9 mouse cellular contexts compared by ENCODE assay signal in the genomic region with DNA sequence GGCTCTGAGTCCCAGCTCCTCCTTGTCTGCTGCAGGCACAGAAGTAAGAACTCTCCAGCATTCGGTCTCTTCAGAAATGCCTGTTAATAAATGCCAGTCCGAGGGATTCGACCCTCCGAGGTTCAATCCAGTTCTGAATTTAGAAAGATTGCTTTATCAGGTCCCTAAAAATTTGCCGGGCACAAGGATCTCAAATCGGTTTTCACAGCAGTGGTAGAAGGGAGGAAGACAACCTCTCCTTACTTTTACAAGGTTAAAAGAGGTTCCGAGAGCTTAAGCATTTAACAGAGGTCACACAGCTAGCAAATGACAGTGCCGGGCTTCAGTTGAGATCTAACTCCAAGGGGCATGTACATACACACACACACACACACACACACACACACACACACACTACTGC. TPM values are rescaled to one million over a fixed set of nuclear protein-coding genes. Genes with fewer than 3 reads are reported as not detected.
A peak's percentile ranks its signal among the peaks of the same experiment; 100 is the strongest.
DNase-seq lines count a peak whose midpoint lies in the region; ATAC-seq and TF ChIP-seq lines count a peak whose summit lies in the region.
"Had no signal": no experiment of that assay in that cellular context is flagged by ENCODE, and none has a peak within 500 bp of the region (broad histone marks: within the 10 kb centered on the region; RNA-seq: fewer than 3 reads in every experiment).

No protein-coding gene starts in this region.

- H3K9ac ChIP-seq in heart, embryonic 12.5 days = no peak overlapping the region
- H3K9ac ChIP-seq in limb, embryonic 15.5 days = no peak overlapping the region
- H3K9ac ChIP-seq in stomach, postnatal 0 days (ENCODE audit: low read length) = peak overlapping the region; percentile 64; the same call in 1 of the 2 replicates

- no peaks in the 10 kb centered on the region; the same call in 1 of the 2 replicates for H3K4me1 ChIP-seq in heart, embryonic 12.5 days (replicated peaks)
- H3K4me1 ChIP-seq in thymus, adult 2 months (replicated peaks; ENCODE audit: control insufficient read depth, insufficient read depth, low read length) = peaks cover 33% of the 10 kb centered on the region
- peaks cover 14% of the 10 kb centered on the region for H3K4me1 ChIP-seq in limb, embryonic 15.5 days
- H3K4me1 ChIP-seq in stomach, postnatal 0 days (replicated peaks; ENCODE audit: control insufficient read depth, insufficient read depth) = 0 out of 2 replicates have a peak, but pooled peaks cover 3% of the 10 kb centered on the region

- 60% methylated on average over 8 of the region's 8 CpGs for WGBS in heart, embryonic 12.5 days
- WGBS in thymus, adult 2 months = 43% methylated on average over 8 of the region's 8 CpGs
- 47% methylated on average over 8 of the region's 8 CpGs for WGBS in limb, embryonic 15.5 days
- WGBS in stomach, postnatal 0 days = 45% methylated on average over 8 of the region's 8 CpGs

- TF ChIP-seq EP300 in stomach, postnatal 0 days (optimal IDR thresholded peaks at IDR 0.05) = no peak

- ATAC-seq in heart, embryonic 12.5 days (ENCODE audit: insufficient number of reproducible peaks, low FRiP score) = no peak
- no peak for ATAC-seq in limb, embryonic 15.5 days (ENCODE audit: insufficient number of reproducible peaks, low FRiP score, low TSS enrichment, low read depth)
- no peak for ATAC-seq in stomach, postnatal 0 days (ENCODE audit: low FRiP score, low TSS enrichment)

- no peak for TF ChIP-seq POLR2A in thymus, adult 2 months (IDR thresholded peaks at IDR 0.05; ENCODE audit: control insufficient read depth, extremely low read depth, insufficient read depth, low read length, poor library complexity)

- no peak for TF ChIP-seq CTCF in thymus, adult 2 months (IDR thresholded peaks at IDR 0.05; ENCODE audit: borderline replicate concordance, control insufficient read depth, extremely low read depth, insufficient read depth, low read length, poor library complexity)
- no peak for TF ChIP-seq CTCF in stomach, postnatal 0 days (IDR thresholded peaks at IDR 0.05; ENCODE audit: low read depth)

- H3K4me2 ChIP-seq in heart, embryonic 12.5 days = peak overlapping the region; percentile 89
- H3K4me2 ChIP-seq in limb, embryonic 15.5 days = peak overlapping the region; percentile 85
- H3K4me2 ChIP-seq in stomach, postnatal 0 days (replicated peaks; ENCODE audit: low read depth) = peak overlapping the region; percentile 88

- no peak for DNase-seq in heart, adult 18-20 months
- DNase-seq in thymus, adult 2 months = no peak
- DNase-seq in thymus, postnatal 25 days = no peak
- DNase-seq in stomach, postnatal 0 days (ENCODE audit: low spot score) = no peak
- no peak for DNase-seq in MN1 (ENCODE audit: low spot score)
- DNase-seq in gastrocnemius, postnatal 4 days (ENCODE audit: low spot score in 2 of 2) = no peak
- DNase-seq: cerebellum, adult 8-10 months had no signal

- H3K27ac ChIP-seq in heart, embryonic 12.5 days (ENCODE audit: poor library complexity, severe bottlenecking) = no peak overlapping the region
- H3K27ac ChIP-seq in thymus, adult 2 months (ENCODE audit: control insufficient read depth, insufficient read depth, low read length) = peak overlapping the region; percentile 59
- no peak overlapping the region for H3K27ac ChIP-seq in limb, embryonic 15.5 days
- peak overlapping the region; percentile 24; the same call in 1 of the 2 replicates for H3K27ac ChIP-seq in stomach, postnatal 0 days (replicated peaks)

- H3K9me3 ChIP-seq in heart, embryonic 12.5 days (replicated peaks) = no peaks in the 10 kb centered on the region
- H3K9me3 ChIP-seq in limb, embryonic 15.5 days = no peaks in the 10 kb centered on the region
- no peaks in the 10 kb centered on the region for H3K9me3 ChIP-seq in stomach, postnatal 0 days (ENCODE audit: control insufficient read depth, low read length)

- H3K36me3 ChIP-seq in heart, embryonic 12.5 days = no peaks in the 10 kb centered on the region
- H3K36me3 ChIP-seq in thymus, adult 2 months (ENCODE audit: control insufficient read depth, insufficient read depth, low read length) = peaks cover 1% of the 10 kb centered on the region; the same call in 1 of the 2 replicates
- H3K36me3 ChIP-seq in limb, embryonic 15.5 days = no peaks in the 10 kb centered on the region
- H3K36me3 ChIP-seq in stomach, postnatal 0 days (ENCODE audit: control insufficient read depth, insufficient read depth, low read length) = no peaks in the 10 kb centered on the region

- peaks cover 11% of the 10 kb centered on the region; the same call in 1 of the 2 replicates for H3K27me3 ChIP-seq in heart, embryonic 12.5 days (replicated peaks)
- no peaks in the 10 kb centered on the region for H3K27me3 ChIP-seq in thymus, adult 2 months (ENCODE audit: control insufficient read depth, insufficient read depth, low read length)
- H3K27me3 ChIP-seq in limb, embryonic 15.5 days = 0 out of 2 replicates have a peak, but pooled peaks cover 3% of the 10 kb centered on the region
- no peaks in the 10 kb centered on the region for H3K27me3 ChIP-seq in stomach, postnatal 0 days (ENCODE audit: control insufficient read depth, insufficient read depth, low read length)

- peak overlapping the region; percentile 52 for H3K4me3 ChIP-seq in heart, embryonic 12.5 days
- H3K4me3 ChIP-seq in thymus, adult 2 months (ENCODE audit: control insufficient read depth, insufficient read depth, low read length) = peak overlapping the region; percentile 51
- peak overlapping the region; percentile 47 for H3K4me3 ChIP-seq in limb, embryonic 15.5 days
- H3K4me3 ChIP-seq in stomach, postnatal 0 days (ENCODE audit: low read depth, low read length) = peak overlapping the region; percentile 57

RNA-seq across cellular contexts. Expression of gene Fas, which starts 0.9 kb away (rescaled TPM):
- 2.2 and 2.4 TPM in 2 replicates for polyA plus RNA-seq in heart, embryonic 12.5 days (2016; fragmentation: Nextera tagmentation; extraction: Ambion mirVana)
- 10 to 100 TPM; 13.9 to 18.8 TPM for total RNA-seq in heart, adult 18-20 months (2021)
- 12.1 and 14.3 TPM in 2 replicates for polyA plus RNA-seq in thymus, adult 2 months (2012; rRNA removed)
- 7.0 and 7.3 TPM in 2 replicates for polyA plus RNA-seq in limb, embryonic 15.5 days (2015; fragmentation: Nextera tagmentation; extraction: Ambion mirVana)
- 8.3 and 9.0 TPM in 2 replicates for polyA plus RNA-seq in stomach, postnatal 0 days (2015; fragmentation: Nextera tagmentation; extraction: Ambion mirVana)
- total RNA-seq in gastrocnemius, postnatal 4 days (2021) = 1 to 10 TPM; 2.3 to 3.8 TPM

RNA-seq across cellular contexts. Expression of gene Acta2, which starts 36.0 kb away (rescaled TPM):
- polyA plus RNA-seq in heart, embryonic 12.5 days (2016; fragmentation: Nextera tagmentation; extraction: Ambion mirVana) = 1,019 and 1,096 TPM in 2 replicates
- total RNA-seq in heart, adult 18-20 months (2021) = 100 to 1,000 TPM in 1 of 2 experiments, 10 to 100 TPM in 1; 89.3 to 104 TPM
- polyA plus RNA-seq in thymus, adult 2 months (2012; rRNA removed) = 113 and 117 TPM in 2 replicates
- 223 and 331 TPM in 2 replicates for polyA plus RNA-seq in limb, embryonic 15.5 days (2015; fragmentation: Nextera tagmentation; extraction: Ambion mirVana)
- polyA plus RNA-seq in stomach, postnatal 0 days (2015; fragmentation: Nextera tagmentation; extraction: Ambion mirVana) = 3,095 and 3,545 TPM in 2 replicates
- 100 to 1,000 TPM; 375 to 430 TPM for total RNA-seq in gastrocnemius, postnatal 4 days (2021)

Comparison
In these comparisons a context has a peak if more than half of its experiments do, and no peak if none do; other contexts are left out.
1. H3K27ac ChIP-seq: peak in thymus, adult 2 months (single experiment) and stomach, postnatal 0 days (single experiment); none in heart, embryonic 12.5 days (single experiment) and limb, embryonic 15.5 days (single experiment).
2. Peak in every context shown above with its lines, with median percentiles within 50 percentile points of each other: H3K4me2 ChIP-seq and H3K4me3 ChIP-seq.